Mouse (Mus musculus) cerebellum, adult 9-10 months (tissue): ENCODE data around the gene Adam12.

Experiments
- DNase-seq: peaks from one replicate; pipeline ENCODE4 v3.0.0; 2022

Adam12 gene

DNA sequence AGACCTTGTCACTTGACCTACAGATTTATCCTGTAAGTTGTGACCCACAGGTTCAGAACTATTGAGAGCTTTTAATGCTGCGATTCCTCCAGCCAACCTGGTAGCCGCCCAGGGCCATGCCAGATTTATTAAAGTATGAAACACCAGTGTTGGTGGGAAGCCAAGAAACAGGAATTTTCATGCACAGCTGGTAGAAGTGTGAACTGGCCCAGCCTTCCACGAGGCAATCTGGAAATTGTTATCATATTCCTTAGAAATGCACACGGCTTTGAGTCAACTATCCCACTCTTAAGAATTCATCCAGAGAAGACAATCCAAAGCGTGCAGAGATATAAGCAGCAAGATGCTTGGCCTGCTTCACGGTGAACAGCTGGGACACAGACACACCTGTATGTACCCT, 82.6 kb downstream of the Adam12 start:
- no peak for DNase-seq

DNA sequence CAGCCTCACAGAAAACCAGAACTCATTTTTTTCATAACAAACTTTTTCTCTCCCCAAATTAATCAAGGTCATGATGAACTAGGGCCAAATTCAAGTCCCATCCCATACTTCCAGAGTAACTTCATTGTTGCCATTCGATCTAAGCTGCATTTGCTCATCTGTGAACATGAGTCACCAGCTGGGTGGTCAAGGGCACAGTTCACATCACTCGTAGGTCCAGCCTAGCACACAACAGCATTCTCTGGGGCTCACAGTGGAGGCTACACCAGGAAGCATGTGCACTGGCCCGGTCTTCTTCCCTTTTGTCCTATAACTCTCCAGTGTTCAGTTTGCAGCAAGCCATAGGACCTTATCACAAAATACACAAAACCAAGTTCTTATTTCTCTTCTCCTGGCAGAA, 84.4 kb downstream of the Adam12 start:
- no peak for DNase-seq

DNA sequence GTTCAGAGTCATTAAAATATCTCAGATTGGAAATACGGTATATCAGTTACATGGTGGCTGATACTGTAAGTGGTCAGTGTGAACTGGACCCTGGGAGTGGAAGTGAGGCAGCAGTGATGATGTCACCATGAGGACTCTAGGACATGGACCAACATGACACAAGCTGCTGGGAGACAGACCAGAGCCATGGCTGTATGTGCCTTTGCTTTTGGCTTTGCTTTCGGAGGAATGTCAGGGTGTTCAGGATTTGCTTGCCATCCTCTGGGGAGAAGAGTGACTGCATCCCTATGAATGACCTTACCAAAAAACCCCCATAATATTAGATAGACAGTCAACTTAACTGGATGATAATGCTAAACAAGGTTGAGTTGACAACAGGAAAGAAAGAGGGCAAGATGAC, 85.1 kb downstream of the Adam12 start:
- DNase-seq = no peak

DNA sequence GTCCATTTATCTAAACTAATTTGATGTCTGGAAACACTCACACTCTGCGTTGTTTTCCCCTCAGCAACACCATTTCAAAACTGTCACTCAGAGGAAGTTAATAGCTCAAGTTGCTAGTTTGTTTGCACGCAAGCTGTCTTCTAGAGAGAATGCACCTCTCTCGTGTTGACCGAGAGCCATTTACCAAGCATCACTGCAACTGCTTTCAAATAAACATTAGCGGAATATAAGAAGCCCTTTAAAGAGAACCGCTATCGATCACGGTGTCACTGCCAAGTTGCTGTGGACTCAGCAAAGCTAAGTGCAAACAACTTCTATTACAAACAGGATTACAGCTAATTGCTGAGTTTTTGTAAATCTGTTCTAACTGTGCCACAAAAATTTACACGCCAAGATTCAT, 87.8 kb downstream of the Adam12 start:
- no peak for DNase-seq

DNA sequence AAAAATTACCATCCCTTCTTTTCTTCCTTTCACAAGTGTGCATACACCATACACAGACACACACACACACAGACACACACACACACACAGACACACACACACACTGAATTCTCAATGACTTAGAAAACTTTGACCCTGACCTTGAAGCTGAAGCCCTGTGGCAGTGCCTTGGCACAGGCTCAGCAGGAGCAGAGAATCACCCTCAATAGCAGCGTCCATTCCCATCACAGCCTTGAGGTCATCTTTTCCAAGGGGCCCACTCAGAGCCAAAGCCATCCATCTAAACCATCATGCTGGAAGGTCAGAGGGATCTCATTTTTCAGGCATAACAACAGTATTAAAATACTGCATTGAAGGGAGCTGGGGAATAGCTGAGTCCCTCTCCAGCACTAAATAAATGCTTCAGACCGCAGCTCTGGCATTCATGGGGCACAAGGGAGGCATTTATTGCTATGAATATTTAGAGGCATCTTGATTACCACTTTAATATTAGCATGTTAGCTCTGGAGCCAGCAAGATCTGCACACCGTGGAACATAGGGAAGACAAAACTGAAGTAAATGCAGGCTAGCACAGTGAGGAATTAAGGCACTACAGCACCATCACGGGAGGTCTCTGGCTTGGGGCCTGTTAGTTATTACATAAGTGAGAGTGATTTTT, 92.5 kb downstream of the Adam12 start:
- no peak for DNase-seq

DNA sequence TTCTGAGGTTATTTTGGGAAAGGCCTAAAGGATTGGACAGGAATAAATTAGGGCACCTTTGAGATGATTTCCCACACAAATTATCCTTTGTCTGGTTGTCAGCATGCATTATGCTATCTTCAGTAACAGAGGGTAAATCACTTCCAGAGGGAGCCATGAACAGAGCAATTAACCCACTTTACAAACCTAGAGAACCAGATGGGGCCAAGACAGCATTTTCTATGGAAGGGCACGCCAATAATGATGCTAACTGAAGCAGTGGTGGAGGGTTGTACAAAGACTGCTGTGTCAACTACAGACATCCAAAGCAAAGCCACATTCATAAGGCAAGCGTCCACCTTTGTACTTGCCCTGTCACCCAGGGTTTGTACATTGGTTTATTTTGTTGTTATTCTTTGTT, 99.6 kb downstream of the Adam12 start:
- DNase-seq = peak; percentile 9

GRCm38 (mm10) chr7:134128087-134128522, 103.8 kb downstream of the Adam12 start:
- no peak for DNase-seq

GRCm38 (mm10) chr7:134121397-134121796, 110.5 kb downstream of the Adam12 start:
- DNase-seq = no peak

DNA sequence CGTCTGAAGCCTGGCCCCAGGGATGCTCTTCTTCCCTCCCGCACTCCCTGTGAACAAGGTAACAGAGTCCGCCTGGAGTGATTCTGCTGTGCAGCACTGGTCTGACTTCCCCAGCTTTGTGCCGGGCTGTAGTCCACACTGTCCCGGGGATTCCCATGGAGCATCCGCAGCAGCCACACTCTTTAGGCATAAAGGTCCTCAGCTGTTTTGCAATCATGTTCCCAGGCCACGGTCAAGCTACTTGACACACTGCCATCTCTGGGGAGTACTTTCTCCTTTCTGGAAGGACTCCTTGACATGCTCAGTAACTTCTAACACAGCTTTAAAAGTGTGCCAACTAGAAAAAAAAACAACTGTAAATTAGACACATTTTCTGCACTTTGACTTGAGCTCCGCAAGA, 116.5 kb downstream of the Adam12 start:
- DNase-seq = no peak

- DNase-seq = no peak
These were observed 117.4 kb downstream of the Adam12 start for GRCm38 (mm10) chr7:134114311-134115188.

GRCm38 (mm10) chr7:134113829-134114228, 118.1 kb downstream of the Adam12 start:
- no peak for DNase-seq

- no peak for DNase-seq
These were observed 121.8 kb downstream of the Adam12 start for GRCm38 (mm10) chr7:134110116-134110515.

DNA sequence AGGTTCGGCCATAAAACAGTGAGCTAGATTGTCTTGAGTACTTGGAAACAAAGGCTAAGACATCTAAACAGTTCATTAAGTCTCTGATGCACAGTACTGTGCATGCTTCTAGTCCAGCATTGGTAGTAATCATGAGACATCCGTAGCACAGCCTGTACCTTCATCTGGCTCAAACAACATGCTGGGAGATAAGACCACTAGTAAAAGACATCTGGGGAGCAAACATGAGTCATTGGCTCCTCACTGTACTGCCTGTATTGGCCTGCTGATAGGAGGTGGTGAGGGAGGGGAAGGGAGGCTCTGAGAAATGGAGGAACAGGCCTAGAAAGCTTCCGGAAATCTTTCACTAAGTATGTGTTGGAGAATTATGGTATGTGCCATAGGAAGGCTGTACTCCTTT, 124.1 kb downstream of the Adam12 start:
- no peak for DNase-seq

GRCm38 (mm10) chr7:134099010-134099409, 132.9 kb downstream of the Adam12 start:
- no peak for DNase-seq

- DNase-seq = no peak
These were observed 134.1 kb downstream of the Adam12 start for GRCm38 (mm10) chr7:134097861-134098260.

GRCm38 (mm10) chr7:134093871-134094270, 138.1 kb downstream of the Adam12 start:
- no peak for DNase-seq

DNA sequence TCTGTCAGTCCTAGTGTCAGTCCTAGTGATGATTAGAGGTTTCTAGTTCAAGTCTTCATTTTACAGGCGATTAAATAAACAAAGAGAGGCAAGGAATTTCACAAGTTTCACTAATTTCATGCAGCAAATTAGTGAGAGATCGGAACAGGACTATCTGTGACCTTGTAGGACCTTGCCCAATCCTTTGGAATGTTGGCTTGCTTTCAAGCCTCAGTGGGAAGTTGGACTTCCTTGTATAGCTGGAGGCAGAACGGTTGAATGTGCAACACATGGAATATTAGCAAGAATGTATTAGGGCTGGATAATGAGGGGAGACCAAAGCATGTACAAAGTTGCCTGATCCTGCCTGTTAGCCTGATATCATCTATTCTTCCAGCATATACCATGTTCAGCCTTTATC, 141.2 kb downstream of the Adam12 start:
- DNase-seq = no peak

DNA sequence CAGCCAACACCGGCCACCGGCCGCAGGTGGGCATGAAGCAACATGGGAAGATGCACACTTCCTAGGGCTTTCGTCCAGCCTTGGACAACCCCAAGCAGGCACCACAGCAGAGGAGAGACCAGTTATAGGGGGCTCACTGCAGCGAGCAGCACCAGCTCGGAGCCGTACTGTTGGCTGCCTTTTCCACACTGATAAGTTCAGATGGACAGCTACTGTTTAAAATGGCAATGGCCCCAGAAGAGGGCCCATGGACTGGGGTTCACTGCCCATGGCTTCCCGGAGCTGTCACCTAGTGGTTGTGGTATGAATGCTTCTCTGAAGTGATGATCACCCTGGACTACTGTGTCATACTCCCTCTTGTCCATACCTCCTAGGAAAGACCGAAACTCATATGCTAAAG, 141.7 kb downstream of the Adam12 start:
- DNase-seq = no peak

DNA sequence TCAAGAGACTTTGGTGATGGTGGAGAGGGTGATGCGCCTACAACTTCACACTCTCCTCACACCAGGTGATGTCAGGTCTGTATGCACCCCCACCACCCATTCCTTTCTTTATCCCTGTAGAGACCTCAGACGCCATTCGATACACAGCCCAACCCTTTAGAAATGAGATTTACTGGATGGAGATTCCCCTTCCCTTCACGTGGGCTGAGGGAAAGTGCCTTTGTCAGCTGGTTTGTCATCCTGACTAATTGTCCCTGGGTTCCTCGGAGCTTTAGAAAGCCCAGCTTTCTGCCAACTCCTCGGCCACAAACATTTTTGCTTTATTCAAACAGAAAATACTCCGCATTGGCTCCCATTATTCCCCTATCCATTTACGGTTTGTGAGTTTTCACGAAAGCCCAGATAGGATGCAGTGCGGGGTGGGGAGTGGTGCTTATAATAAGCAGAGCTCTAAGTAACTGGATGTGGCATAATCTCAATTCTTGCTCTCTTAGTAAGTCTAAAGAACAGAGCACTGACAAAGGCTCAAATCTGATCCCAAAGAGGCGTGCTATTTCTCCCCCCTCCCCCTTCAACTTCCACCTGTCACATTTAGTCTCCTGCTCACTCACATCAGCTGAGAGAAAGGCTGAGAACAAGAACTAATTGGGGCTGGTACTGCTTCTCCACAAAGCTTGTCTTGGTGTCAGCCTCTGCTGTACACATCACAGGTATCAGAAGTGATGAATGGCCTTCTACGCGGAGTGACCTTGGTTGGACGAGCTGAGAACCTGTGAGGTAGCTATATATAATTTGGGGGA, 143.2 kb downstream of the Adam12 start:
- DNase-seq = no peak

DNA sequence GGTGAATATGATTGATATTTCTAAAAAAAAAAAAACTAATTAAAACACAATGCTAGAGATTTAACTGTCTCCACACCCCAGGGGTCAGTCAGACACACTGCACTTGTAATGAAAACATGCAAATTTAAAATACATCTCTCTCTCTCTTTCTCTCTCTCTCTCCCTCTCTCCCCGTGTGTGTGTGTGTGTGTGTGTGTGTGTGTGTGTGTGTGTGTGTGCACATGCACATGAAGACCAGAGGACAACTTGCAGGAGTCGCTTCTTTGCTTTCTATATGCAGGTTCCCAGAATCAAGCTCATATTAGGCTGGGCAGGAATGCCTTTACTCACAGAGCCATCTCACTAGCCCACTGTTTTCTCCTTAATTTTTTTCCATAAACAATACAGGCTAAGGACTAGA, 146.6 kb downstream of the Adam12 start:
- no peak for DNase-seq

DNA sequence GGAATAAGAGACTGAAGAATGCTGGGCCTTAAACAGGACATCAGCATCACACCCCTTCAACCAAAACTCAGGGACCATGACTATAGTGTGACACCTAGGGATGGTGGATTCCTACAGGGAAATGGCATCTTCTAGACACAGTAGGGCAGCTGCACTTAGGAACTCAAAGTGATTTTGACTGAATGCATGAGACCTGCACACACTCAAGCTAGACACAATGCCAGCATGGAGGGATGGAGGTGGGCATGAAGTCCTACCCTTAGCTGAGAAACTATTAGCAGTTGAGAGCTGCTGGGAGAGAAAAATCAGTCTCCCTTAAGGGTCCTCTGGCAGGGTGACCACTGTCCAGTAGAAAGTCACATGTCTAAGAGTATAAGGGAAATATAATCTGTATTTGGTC, 147.0 kb downstream of the Adam12 start:
- no peak for DNase-seq

DNA sequence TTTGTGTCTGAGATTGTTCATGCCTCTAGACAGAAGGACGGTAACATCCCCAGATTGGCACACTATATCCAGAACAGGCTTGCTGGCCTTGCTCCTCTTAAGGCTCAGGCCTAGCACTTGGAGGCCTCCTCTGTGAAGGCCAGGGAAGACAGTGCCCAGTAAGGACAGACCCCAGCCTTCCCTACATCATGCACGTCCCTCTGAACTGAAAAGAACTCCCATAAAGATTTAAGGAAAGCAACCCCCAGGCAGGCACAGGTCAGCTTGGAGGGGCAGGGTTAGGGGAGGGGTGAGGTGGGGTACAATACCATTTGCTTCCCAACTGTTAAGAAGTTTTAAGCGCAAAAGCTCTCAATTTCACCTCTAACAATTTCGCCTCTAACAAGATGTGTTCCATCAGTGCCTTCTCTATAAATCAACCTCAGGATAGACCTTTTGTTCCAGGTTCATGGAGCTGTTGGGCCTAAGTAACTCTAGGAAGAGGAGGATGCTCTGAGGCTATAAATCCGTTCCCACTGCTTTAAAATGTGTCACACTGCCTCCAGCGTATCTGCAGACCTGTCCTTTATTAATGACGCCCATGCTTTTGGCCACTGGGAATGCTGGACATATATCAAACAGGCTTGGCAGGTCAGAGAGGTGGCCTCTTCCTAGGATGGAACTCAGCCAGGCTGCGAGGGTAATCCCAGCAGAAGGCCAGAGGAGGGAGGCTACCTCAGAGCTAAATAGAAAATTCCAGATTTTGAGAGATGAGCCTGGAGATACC, 150.5 kb downstream of the Adam12 start:
- peak; percentile 5 for DNase-seq
